Mouse (Mus musculus): ENCODE measurements around the gene Snx15. TPM values are rescaled to one million over a fixed set of nuclear protein-coding genes. Genes with fewer than 3 reads are reported as not detected.
A peak's percentile ranks its signal among the peaks of the same experiment; 100 is the strongest.

Snx15 gene
- polyA plus RNA-seq, 1 experiment from 2014 or later: 35.1 TPM

DNA sequence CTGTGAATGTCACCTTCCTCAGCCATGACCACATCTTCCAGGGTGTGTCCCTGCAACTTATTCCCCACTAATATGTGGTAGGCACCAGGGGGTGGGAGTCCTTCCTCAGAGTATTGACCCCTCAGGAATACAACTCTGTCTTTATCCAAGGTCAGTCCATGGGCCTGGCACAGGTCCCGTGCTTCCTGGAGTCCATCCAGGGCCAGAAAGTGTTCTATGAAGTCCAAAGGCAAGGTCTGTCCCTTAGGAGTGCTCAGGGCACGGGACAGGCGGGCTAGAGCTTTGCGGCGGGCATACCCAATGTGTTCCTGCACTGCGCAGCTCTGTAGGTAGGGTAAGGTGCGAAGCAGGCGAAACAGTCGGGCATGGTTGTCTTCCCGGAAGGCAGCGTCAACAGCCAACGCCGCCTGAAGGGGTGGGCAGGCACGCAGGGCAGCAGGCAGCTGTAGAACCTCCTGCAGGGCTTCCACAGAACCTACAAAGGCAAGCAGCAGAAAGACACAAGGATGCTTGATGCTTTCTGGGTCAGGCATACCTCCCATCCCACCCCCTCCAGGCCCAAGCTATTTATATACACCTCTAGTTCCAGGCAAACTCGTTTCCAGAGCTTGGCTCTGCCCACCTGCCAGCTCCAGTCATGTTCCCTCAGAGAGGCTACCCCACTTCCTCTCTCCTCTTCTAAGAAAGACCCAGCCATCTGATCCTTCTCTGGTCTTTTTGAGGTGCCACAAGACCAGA, 11.8 kb downstream of the Snx15 start:
- peaks cover 38% of the 10 kb centered on the region for H3K4me1 ChIP-seq (replicated peaks)
- no peak for DNase-seq (ENCODE audit: low spot score)
- no peaks in the 10 kb centered on the region for H3K9me3 ChIP-seq
- no peaks in the 10 kb centered on the region for H3K27me3 ChIP-seq (ENCODE audit: insufficient read depth, poor library complexity, severe bottlenecking)
- 93% methylated on average over 15 of the region's 15 CpGs for WGBS
- peaks cover 51% of the 10 kb centered on the region for H3K36me3 ChIP-seq
- peak overlapping the region; percentile 83 for H3K4me3 ChIP-seq
- no peak overlapping the region for H3K27ac ChIP-seq

DNA sequence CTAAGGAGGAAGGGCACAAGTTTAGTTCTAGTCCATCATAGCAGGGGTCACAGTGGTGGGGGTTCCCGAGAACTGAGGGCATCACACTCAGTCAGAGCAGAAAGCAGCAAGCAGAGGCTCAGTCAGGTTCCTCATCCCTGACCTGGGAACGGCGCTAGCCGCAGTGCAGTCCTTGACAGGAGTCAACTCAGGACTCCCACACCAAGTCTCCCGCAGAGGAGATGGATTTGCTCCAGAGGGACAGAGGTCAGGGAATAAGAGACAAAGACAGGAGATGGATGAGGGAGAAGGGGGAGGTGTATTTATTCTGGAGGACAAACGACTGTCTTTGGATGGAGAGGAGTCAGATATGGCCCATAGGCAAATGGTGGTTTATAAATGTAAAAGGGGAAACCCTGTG, 15.0 kb downstream of the Snx15 start:
- peaks cover 18% of the 10 kb centered on the region for H3K4me1 ChIP-seq (replicated peaks)
- H3K9me3 ChIP-seq: no peaks in the 10 kb centered on the region
- peaks cover 56% of the 10 kb centered on the region for H3K36me3 ChIP-seq
- H3K27ac ChIP-seq: no peak overlapping the region
- no peak for DNase-seq (ENCODE audit: low spot score)
- H3K27me3 ChIP-seq (ENCODE audit: insufficient read depth, poor library complexity, severe bottlenecking): no peaks in the 10 kb centered on the region
- WGBS: 61% methylated on average over 6 of the region's 6 CpGs
- no peak overlapping the region for H3K4me3 ChIP-seq

DNA sequence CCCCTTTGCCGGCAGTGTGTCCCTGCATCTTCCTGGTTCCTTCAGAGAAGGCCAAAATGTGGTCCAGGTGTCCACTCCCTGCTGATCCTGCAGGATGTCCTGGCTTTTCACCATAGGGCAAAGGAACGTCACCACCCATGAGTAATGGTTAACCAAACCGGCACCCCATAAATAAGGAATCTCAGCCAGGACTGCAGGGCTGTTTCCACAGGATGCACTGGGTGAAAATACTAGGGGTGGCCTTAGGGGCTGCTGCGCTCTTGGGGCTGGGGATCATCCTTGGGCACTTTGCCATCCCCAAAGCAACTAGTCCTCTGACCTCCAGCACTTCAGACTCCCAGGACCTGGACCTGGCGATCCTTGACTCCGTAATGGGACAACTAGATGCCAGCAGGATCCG, 22.5 kb downstream of the Snx15 start, which contains the start of gene Naaladl1:
TSS of gene Naaladl1 (plus strand) at position 197 of the 400 bp plus-strand sequence.
- 85% methylated on average over 7 of the region's 7 CpGs for WGBS
- H3K9me3 ChIP-seq: no peaks in the 10 kb centered on the region
- no peak for DNase-seq (ENCODE audit: low spot score)

DNA sequence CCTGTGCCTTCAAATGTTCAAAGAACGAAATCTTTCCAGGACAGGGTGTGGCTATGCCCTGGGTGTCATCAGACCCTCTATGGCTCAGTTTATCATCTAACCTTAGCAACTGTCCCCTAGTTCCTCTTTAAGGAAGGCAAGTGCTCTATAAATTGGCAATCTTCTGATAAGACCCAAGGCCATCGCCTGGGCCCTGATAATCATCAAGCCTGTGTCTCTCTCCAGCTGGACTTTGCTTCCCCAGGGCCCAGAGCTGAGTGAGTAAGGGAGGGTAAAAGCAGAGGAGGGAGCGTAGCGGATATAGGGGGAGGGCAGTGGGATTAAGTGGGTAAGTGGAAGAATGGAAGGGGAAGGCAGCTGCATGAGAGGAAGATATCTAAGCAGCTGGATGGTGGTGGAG, 23.6 kb downstream of the Snx15 start:
- no peak overlapping the region for H3K27ac ChIP-seq
- no peaks in the 10 kb centered on the region for H3K27me3 ChIP-seq (ENCODE audit: insufficient read depth, poor library complexity, severe bottlenecking)
- H3K9me3 ChIP-seq: no peaks in the 10 kb centered on the region
- 89% methylated on average over 4 of the region's 4 CpGs for WGBS
- no peak overlapping the region for H3K4me3 ChIP-seq
- H3K36me3 ChIP-seq: peaks cover 6% of the 10 kb centered on the region
- H3K4me1 ChIP-seq (replicated peaks): no peaks in the 10 kb centered on the region; the same call in 1 of the 2 replicates
- DNase-seq (ENCODE audit: low spot score): no peak

More for the DNA sequence above, 22.5 kb downstream of the Snx15 start, which contains the start of gene Naaladl1:
- Histone ChIP-seq H3K4me3 (no peak within 1 kb of the TSS), H3K27me3 (ENCODE audit: insufficient read depth, poor library complexity, severe bottlenecking) (no peaks in the 10 kb centered on the region), H3K27ac (0 out of 2 replicates have a peak within 1 kb of the TSS, but pooled peaks have one; percentile 5), H3K36me3 (0 out of 2 replicates have a peak, but pooled peaks cover 5% of the 10 kb centered on the region), H3K4me1 (replicated peaks) (no peaks in the 10 kb centered on the region; the same call in 1 of the 2 replicates)

DNA sequence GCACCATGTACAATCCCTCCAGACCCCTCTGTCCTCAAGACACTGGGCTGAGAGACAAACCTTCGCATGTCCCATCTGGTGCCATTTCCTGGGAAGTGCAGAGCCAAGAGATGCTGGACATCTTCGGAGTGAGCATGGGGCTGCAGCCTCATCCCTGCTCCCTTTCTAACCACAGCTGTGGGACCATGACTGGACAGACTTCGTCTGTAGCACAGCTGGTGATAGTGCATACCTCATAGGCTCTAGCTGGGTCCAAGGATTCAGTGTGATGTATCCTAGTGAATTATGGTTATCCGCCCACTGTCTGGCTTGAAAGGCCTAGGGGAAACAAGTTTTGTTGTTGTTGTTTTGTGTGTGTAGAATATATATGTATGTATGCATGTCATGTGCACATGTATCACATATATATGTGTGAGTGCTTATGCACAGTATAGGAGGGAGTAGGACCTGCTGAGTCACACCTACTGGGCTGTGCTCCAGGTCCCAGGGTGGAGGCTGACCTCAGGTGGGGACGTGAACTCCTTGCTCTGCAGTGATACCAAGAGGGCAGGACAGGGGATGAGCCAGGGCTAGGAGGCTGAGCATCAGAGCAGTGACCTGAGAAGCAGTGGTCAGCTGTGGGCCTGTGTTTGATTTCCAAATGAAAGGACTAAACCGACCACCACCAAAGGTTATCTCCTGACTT, 25.8 kb downstream of the Snx15 start:
- Histone ChIP-seq H3K4me1 (replicated peaks) (no peaks in the 10 kb centered on the region; the same call in 1 of the 2 replicates), H3K27ac (no peak overlapping the region), H3K4me3 (no peak overlapping the region), H3K9me3 (no peaks in the 10 kb centered on the region), H3K27me3 (ENCODE audit: insufficient read depth, poor library complexity, severe bottlenecking) (no peaks in the 10 kb centered on the region), H3K36me3 (peaks cover 26% of the 10 kb centered on the region)
- WGBS: 82% methylated on average over 6 of the region's 6 CpGs
- no peak for DNase-seq (ENCODE audit: low spot score)

DNA sequence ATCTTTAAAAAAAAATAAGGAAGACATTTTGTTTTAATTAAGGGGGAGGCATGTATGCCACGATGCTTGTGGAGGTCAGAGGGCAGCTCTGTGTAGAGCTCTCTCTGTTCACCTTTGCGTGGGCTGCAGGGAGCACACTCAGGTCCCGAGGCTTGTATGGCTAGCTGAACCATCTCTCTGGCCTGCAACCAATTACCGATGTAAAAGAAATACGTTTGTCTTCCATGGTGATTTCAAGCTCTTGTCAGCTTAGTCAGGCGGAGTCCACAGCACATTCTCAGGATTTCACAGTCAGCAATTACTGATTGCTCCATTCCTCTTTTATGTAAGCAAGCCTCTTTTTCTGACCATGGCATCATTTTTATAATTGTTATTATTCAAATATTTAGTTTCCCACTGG, 26.9 kb downstream of the Snx15 start:
- Histone ChIP-seq H3K4me1 (replicated peaks) (no peaks in the 10 kb centered on the region), H3K9me3 (no peaks in the 10 kb centered on the region), H3K27ac (no peak overlapping the region), H3K4me3 (no peak overlapping the region), H3K36me3 (peaks cover 35% of the 10 kb centered on the region), H3K27me3 (ENCODE audit: insufficient read depth, poor library complexity, severe bottlenecking) (no peaks in the 10 kb centered on the region)
- DNase-seq (ENCODE audit: low spot score): no peak
- 65% methylated on average over 6 of the region's 6 CpGs for WGBS

DNA sequence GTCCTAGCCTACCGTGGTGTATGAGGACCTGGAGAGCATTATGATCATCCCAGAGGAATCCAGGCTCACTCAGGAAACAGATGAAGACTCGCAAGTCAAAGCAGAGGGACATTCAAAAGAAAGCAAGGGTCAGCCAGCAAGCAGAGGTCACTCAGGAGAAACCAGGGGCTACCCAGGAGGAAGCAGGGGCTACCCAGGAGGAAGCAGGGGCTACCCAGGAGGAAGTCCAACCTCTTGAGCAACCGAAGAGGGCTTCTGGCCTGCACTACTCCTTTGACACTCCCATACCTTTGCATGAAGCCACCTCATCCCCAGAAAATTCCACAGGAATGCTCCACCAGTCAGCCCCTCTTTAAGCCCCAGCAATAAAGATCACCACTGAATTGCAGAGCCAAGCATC, 30.3 kb downstream of the Snx15 start:
- H3K27ac ChIP-seq: no peak overlapping the region
- H3K36me3 ChIP-seq: peaks cover 65% of the 10 kb centered on the region

DNA sequence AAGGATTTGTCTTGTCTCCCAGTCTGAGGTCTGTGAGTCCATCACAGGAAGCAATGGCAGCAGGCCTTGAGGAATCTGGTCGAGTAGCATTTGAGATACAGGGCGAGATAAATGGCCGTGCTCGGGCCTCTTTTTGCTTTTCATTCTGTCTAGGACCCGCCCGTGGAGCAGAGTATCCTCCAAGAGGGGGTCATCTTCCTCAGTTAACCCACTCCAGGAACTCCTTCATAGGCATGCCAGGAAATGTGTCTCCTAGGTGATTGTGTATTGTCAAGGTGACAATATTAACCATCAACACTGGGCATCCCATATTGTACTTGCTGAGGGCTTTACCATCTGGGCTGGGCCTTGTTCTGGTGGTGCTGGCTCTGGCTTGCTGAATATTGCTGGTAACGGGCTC, 34.0 kb downstream of the Snx15 start, which contains the start of gene AC131692.1:
TSS of gene AC131692.1 (plus strand) at position 301 of the 400 bp plus-strand sequence.
- DNase-seq (ENCODE audit: low spot score): no peak
- Histone ChIP-seq H3K27me3 (ENCODE audit: insufficient read depth, poor library complexity, severe bottlenecking) (no peaks in the 10 kb centered on the region), H3K36me3 (peaks cover 95% of the 10 kb centered on the region), H3K27ac (no peak within 1 kb of the TSS), H3K4me1 (replicated peaks) (no peaks in the 10 kb centered on the region), H3K4me3 (no peak within 1 kb of the TSS), H3K9me3 (no peaks in the 10 kb centered on the region)
- 91% methylated on average over 7 of the region's 7 CpGs for WGBS

More for the DNA sequence above, 30.3 kb downstream of the Snx15 start:
- 87% methylated on average over 3 of the region's 3 CpGs for WGBS
- Histone ChIP-seq H3K27me3 (ENCODE audit: insufficient read depth, poor library complexity, severe bottlenecking) (no peaks in the 10 kb centered on the region), H3K9me3 (no peaks in the 10 kb centered on the region), H3K4me1 (replicated peaks) (no peaks in the 10 kb centered on the region), H3K4me3 (no peak overlapping the region)
- DNase-seq (ENCODE audit: low spot score): no peak

DNA sequence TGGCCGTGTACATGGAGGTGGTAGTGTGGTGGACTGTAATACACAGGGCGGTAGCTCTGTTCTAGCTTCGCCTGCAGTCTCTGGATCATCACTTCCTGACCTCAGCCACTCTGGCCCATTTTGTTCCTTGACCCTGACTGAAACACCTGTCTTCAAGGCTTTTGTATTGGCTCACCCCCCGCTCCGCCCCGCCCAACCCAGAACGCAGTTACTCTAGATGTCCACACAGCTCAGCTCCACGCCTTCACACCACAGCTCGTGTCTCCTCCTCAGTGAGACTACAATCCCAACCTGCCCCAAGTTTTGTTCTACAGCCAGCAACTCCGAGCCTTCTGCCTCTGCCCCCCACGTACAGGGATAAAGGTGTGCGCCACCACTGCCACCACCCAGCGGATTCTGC, 39.3 kb downstream of the Snx15 start:
- peaks cover 17% of the 10 kb centered on the region for H3K4me1 ChIP-seq (replicated peaks)
- H3K36me3 ChIP-seq: peaks cover 76% of the 10 kb centered on the region
- H3K4me3 ChIP-seq: no peak overlapping the region
- no peaks in the 10 kb centered on the region for H3K27me3 ChIP-seq (ENCODE audit: insufficient read depth, poor library complexity, severe bottlenecking)
- DNase-seq (ENCODE audit: low spot score): no peak
- no peak overlapping the region for H3K27ac ChIP-seq
- 94% methylated on average over 13 of the region's 13 CpGs for WGBS
- H3K9me3 ChIP-seq: no peaks in the 10 kb centered on the region

DNA sequence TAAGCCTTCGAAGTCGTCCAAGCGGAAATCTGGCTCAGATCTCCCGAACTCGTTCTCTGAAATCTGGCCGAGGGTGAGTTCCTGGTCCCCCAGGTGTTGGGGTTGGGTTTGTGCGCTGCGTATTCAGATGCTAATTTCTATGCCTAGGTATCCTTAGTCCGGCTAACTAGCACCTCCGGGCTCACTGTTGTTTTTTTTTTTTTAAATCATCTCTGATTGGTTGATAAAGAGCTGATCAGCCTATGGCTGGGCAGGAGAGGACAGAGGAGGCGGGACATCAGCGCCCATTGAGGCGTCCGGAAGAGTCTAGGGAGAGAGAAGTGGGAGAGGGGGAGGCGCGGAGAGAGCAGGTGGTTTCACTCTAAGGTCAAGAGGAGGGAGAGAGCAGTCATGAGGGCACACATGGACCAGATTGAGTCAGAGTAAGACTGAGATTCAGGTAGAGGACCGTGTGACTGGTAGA, 42.7 kb downstream of the Snx15 start:
- peak overlapping the region; percentile 91 for H3K27ac ChIP-seq
- peaks cover 68% of the 10 kb centered on the region for H3K36me3 ChIP-seq
- peak overlapping the region; percentile 87 for H3K4me3 ChIP-seq
- H3K27me3 ChIP-seq (ENCODE audit: insufficient read depth, poor library complexity, severe bottlenecking): no peaks in the 10 kb centered on the region
- no peaks in the 10 kb centered on the region for H3K9me3 ChIP-seq
- H3K4me1 ChIP-seq (replicated peaks): peaks cover 24% of the 10 kb centered on the region
- peak; percentile 74 for DNase-seq (ENCODE audit: low spot score)
- under 1% methylated on average over 17 of the region's 17 CpGs for WGBS

DNA sequence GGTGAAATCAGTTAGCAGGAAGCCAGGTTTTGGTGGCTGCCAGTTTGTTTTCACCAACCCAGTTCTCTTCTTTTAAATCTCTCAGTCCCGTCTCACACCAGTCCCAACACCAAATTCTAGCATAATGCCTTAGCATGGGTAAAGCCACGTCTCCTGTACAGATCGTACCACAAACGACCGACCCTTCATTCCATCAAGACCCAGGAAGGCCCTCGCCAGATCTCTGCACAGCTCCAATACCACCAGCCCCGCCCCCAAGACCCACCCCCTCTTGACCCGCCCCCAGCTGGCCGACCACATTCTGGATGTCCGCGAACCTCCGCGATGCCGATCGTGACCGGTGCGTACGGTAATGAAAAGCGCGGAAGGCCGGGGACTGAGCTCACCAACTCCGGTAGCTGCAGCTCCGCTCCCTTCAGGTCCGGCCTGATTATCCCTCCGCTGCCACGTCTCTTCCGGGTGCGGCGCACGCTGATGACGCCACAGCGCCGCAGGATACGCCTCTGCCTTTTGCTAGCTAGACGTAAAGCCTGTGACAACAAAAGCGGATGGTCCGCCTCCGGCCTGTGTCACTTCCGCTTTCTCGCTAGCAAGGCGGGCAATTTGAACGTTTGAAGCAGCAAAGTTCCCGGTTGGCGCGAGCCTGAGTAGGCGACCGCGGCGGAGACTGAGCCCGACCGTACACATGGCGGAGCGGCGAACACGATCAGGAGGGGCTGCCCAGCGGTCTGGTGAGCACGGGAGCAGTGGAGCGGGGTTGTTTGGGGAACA, 43.4 kb downstream of the Snx15 start, which contains the start of the genes Zfpl1 and Cdca5:
TSS of gene Zfpl1 (minus strand) at position 479 of the 771 bp plus-strand sequence.
TSS of gene Cdca5 (plus strand) at position 506 of the 771 bp plus-strand sequence.
- peaks cover 68% of the 10 kb centered on the region for H3K36me3 ChIP-seq
- peak within 1 kb of the TSS; percentile 91 for H3K27ac ChIP-seq
- H3K27me3 ChIP-seq (ENCODE audit: insufficient read depth, poor library complexity, severe bottlenecking): no peaks in the 10 kb centered on the region
- under 1% methylated on average over 58 of the region's 58 CpGs for WGBS
- peaks cover 24% of the 10 kb centered on the region for H3K4me1 ChIP-seq (replicated peaks)
- H3K9me3 ChIP-seq: no peaks in the 10 kb centered on the region
- DNase-seq (ENCODE audit: low spot score): peak; percentile 99
- peak within 1 kb of the TSS; percentile 87 for H3K4me3 ChIP-seq

DNA sequence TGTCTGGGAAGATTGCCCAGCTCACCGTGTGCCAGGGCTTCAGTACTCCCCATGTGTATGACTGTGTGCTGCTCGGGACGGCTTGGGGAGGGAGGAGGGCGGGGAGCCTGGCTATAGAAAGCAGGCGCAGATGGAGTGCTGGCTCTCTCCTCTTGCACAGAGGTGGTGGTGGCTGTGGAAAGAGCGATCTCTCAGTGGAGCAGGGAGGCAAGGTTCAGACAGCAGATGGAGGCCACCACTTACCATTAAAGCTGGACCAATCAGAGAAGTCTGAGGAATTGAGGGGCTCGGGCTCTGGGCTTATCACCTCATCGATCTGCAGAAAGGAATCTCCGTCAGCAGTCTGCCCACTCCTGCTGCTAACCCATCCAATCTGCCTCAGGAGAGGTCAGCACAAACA, 45.9 kb downstream of the Snx15 start, which contains the start of gene Gm28374:
TSS of gene Gm28374 (minus strand) at position 101 of the 400 bp plus-strand sequence.
- Histone ChIP-seq H3K36me3 (peaks cover 45% of the 10 kb centered on the region), H3K9me3 (no peaks in the 10 kb centered on the region), H3K27me3 (ENCODE audit: insufficient read depth, poor library complexity, severe bottlenecking) (no peaks in the 10 kb centered on the region), H3K4me3 (no peak within 1 kb of the TSS), H3K27ac (no peak within 1 kb of the TSS), H3K4me1 (replicated peaks) (peaks cover 32% of the 10 kb centered on the region)
- DNase-seq (ENCODE audit: low spot score): no peak
- WGBS: 91% methylated on average over 9 of the region's 9 CpGs
